Mouse (Mus musculus) liver, embryonic 16.5 days (tissue): ENCODE data around the gene Rfc1. TPM values are rescaled to one million over a fixed set of nuclear protein-coding genes. Genes with fewer than 3 reads are reported as not detected.

Source experiments
- polyA plus RNA-seq: library from polyadenylated mRNA; unstranded; fragments of >200 nt; fragmentation: Nextera tagmentation; extraction: Ambion mirVana; gene quantifications from 2 replicates; pipeline ENCODE4 v1.2.1, GENCODE M21; 2015

Gene Rfc1
- polyA plus RNA-seq, 1 experiment from 2014 or later, result 31.6 TPM

Other genes with a start within 250 kb of the Rfc1 start
- 0.64 and 0.72 TPM in 2 replicates for gene Tmem156, start 243.5 kb downstream of the Rfc1 start, polyA plus RNA-seq
- gene Klhl5, start 228.1 kb downstream of the Rfc1 start, polyA plus RNA-seq, result 2.5 and 3.5 TPM in 2 replicates
- gene Wdr19, start 136.0 kb downstream of the Rfc1 start, polyA plus RNA-seq, result 0.59 and 1.2 TPM in 2 replicates
- gene Klb, start 12.6 kb upstream of the Rfc1 start, polyA plus RNA-seq, result 14.1 and 14.4 TPM in 2 replicates
- 482 and 527 TPM in 2 replicates for gene Rpl9, start 55.8 kb upstream of the Rfc1 start, polyA plus RNA-seq
- gene Lias, start 55.8 kb upstream of the Rfc1 start, polyA plus RNA-seq, result 28.2 and 35.1 TPM in 2 replicates
- gene Ugdh, start 100.3 kb upstream of the Rfc1 start, polyA plus RNA-seq, result 26.8 and 31.8 TPM in 2 replicates
- not detected in 2 replicates for gene Gm43552, start 157.2 kb upstream of the Rfc1 start, polyA plus RNA-seq
- 52.8 and 57.8 TPM in 2 replicates for gene Smim14, start 201.5 kb upstream of the Rfc1 start, polyA plus RNA-seq
- gene Ube2k, start 201.6 kb upstream of the Rfc1 start, polyA plus RNA-seq, result 64.6 and 68.9 TPM in 2 replicates